Mouse (Mus musculus) gastrocnemius, adult 8-10 months (tissue): Measurements from ENCODE around the gene Lamb3. TPM values are rescaled to one million over a fixed set of nuclear protein-coding genes. Genes with fewer than 3 reads are reported as not detected.
A peak's percentile ranks its signal among the peaks of the same experiment; 100 is the strongest.

Experiments used
- DNase-seq, 2 experiments: peaks; one replicate each; pipeline ENCODE4 v3.0.0; 2022; ENCODE audit warnings: low spot score in 2 of 2
- total RNA-seq, 4 experiments: library from RNA; stranded (reverse); gene quantifications; 2 replicates each; pipeline ENCODE4 v1.2.4; 2022

Lamb3 gene
- total RNA-seq: 1 to 10 TPM; 2.1 to 5.0 (median 2.5) TPM

DNA sequence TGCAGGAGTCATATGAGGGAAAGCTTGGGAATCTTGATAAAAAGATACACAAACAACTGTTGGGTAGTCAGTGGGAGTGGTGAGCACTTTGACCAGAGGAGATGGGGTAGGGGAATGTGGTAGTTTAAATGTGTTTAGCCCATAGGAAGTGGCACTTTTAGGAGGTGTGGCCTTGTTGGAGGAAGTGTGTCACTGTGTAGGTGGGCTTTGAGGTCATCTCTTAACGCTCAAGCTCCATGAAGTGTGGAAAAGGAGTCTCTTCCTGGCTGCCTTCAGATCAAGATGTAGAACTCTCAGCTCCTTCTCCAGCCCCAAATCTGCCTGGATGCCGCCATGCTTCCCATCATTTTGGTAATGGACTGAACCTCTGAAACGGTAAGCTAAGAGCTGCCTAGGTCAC lies at the start of gene Lamb3:
Lamb3 (plus strand) TSS at position 197 of the 400 bp plus-strand sequence.
- DNase-seq: no peak

DNA sequence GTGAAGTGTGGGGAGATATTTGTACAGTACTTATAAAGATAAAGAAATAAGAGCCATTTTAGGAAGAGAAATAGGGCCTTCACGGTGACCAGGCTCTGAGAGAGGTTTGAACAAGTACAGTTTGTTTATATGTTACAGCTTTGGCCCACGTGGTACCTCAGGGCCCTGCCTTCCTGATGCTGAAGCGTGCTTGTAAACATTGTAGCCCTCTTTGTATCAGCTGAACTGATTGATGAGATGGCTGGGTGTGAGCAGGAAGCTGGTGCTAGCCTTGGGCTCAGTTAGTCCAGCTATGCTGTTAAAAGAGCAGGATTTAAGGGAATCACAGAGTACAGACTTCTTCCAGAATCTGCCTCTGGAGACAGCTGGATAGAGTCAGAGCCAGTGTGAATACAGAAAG lies 48.3 kb upstream of the Lamb3 start:
- no peak for DNase-seq

DNA sequence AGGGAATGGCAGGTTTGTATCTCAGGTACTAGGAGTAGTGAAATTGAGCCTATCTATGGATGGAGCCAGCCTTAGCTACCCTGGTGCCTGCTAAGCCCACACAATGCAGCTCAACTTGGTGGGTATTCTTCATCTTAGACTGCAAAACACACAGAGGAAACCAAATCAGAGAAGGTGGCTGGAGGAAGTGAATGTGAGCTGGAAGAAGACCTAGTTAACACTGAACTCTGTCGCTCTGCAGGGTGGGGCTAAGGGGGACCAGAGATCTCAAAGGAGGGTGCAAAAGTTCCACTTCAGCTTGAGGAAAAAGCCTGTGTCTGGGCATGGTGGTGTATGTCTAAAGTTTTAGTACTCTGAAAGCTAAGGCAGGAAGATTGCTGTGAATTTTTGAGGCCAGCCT lies 47.9 kb upstream of the Lamb3 start:
- no peak for DNase-seq

DNA sequence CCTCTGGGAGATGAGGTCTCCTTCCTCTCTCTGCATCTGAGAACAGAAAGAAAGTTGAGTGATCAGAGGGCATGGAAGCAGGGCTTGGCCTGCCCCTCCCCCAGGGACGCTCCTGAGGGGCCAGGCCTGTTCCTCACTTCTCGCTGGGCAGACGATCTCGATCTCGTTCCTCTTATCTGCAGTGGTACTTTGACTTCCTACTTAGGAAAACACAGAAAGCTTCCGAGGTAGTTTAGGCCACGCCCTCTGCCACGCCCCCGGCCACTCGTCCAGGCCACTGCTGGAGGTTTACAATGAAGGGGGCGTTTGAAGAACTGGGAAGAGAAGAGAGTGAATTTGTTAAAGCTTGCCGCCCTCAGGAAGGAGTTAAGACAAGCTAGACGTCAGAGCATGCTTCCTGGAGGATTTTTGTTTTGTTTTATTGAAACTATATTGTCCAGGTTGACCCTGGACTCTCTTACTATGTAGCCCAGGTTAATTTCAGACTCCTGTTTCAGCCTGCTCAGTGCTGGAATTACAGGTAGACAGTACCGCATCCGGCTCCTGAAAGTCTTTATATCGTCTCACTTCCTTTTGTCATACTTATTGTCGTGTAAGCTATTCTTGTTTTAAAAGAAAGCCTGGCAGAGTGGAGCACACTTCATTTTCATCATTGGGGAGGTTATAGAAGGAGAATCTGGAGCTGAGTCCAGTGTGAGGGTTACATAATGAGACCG lies 47.0 kb upstream of the Lamb3 start:
- DNase-seq: no peak

DNA sequence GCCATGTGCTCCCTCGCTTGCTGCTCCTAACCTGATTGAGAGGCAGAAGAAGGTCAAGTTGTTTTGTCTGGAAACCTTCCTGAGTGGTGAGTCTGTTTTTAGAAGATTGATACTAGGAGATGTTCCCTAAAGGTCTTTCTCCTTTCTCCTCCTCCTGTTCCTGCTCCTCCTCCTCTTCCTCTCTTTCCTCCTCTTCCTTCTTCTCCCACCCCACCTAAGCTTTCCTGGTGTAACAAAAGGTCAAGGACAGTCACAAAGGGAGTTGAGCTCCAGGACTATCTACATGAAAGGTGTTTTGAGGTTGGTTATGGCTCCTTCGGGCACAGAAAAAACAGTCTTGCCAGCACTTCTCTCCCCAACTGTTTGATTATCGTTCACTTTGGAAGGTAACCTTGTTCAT lies 39.8 kb upstream of the Lamb3 start, which contains the start of gene A130010J15Rik:
A130010J15Rik (plus strand) TSS at position 301 of the 400 bp plus-strand sequence.
- DNase-seq: no peak

DNA sequence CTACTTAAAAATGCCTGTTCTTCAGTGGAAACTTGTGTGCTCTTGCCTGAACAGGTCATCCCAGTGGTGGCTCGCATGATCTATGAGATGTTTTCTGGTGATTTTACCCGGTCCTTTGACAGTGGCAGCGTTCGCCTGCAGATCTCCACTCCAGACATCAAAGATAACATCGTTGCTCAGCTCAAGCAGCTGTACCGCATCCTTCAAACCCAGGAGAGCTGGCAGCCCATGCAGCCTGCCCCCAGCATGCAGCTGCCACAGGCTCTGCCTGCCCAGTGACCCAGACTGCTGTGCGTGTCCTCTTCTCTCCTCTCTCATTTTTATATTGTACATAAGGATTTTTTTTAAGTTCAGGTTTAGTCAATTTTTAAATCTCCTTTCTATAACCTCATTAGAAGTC lies 38.3 kb upstream of the Lamb3 start:
- no peak for DNase-seq

DNA sequence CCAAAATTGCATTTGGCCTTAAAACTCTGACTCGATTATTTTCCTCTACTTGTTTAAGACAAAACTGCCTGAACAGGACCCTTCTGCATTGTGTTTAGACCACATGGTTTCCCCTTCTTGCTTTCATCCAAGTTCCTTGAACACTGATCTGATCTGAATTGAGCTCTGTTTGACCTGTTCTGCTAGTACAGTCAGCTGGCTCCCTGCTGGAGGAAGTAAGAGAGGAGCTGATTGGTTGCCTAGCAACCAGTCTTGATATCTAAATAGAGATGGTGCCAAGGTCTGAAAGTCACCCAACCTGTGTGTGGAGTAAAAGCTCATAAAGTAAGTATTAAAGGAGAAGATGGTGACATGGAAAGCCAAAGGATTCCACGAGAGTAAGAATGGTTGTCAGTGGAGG lies 37.6 kb upstream of the Lamb3 start:
- no peak for DNase-seq

DNA sequence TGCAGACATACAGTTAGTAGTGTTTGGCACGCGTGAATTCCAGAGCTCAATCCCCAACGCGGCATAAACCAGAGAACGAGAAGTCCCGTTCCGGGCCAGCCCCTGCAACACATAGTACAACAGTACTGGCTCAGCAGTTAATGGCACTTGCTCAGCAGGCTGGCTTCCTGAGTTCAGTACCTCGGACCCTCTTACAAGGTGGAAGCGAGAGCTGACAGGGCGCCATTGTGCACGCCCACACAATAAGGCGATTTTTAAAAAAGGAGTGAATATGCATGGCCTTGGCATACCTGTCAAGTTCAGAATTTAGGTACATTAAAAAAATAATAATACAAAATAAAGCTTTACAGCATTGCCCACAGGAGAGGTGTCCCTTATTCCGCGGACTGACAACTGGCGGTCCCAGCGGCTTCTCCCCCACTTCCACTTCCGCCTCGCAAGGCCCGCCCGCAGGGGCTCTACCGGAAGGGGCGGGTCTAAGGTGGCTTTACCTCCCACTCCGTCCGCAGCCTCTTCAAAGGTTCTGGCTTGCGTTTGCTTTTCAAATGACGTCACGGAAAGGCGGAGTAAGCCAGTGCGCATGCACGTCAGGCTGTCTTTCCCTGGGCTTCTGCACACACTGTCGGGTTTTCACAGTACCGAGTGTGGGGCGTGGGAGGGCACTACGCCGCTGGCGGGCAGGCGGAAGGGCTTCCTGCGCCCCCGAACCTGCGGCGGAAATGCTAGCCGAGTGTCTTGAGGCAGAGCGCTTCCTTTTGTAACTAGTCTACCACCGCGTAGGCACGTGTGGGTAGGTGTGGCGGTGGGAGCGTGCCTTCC lies 34.3 kb upstream of the Lamb3 start:
- DNase-seq: peak; percentile 89 to 93

DNA sequence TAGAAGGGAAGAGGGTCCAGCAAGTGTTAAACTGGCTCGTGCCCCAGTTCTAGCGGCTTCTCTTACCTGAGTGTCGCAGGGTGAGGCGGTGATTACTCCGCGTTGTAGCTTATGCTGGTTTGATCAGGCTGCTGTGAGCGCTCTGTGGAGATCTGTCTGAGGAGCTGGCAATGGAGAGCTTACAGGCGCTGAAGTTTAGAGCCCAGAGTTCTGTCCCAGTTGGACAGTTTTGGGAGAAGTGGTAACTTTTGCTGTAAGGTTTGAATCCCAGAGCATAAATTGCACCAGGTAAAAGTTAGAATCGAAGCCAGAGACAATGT lies 33.7 kb upstream of the Lamb3 start:
- DNase-seq: no peak

DNA sequence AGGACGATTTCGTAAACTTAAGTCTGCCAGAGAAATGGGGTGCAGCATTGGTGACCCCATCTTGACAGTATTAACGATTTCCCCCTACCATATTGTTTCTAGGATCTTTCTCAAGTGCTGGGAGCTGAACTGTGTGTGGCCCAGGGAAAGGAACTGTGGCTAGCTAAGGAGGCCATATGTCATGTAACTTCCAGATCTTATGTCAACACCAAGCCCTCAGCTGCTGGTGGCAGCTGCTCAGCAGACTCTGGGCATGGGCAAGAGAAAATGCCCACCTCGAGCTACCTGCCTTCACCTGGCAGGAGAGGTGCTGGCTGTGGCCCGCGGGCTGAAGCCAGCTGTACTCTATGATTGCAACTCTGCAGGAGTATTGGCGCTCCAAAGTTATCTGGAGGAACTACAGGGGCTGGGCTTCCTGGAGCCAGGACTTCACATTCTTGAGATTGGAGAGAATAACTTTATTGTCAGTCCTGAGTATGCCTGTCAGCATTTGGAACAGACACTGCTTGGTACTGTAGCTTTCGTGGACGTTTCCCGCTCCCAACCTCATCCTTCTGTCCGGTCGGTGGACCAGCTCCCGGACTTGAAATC lies 33.3 kb upstream of the Lamb3 start:
- DNase-seq: no peak

DNA sequence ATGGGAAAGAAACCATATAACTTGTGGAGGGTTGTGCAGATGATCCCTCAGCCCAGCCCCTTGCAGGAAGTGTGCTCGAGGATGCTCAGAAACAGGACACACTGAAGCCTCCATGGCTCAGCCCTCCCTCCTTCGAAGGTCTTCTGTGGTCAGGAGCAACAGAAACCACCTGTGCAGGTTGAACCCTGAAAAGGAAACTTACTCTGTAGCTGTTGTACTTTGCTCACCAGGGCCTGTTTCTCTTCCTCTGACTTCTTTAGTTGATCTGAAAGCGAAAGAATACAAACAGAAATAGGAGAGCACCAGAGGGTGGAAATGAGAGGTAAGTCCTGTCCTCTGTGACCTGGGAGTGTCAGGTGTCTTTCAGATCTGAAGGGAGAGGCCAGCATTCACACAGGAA lies 26.4 kb upstream of the Lamb3 start:
- no peak for DNase-seq

DNA sequence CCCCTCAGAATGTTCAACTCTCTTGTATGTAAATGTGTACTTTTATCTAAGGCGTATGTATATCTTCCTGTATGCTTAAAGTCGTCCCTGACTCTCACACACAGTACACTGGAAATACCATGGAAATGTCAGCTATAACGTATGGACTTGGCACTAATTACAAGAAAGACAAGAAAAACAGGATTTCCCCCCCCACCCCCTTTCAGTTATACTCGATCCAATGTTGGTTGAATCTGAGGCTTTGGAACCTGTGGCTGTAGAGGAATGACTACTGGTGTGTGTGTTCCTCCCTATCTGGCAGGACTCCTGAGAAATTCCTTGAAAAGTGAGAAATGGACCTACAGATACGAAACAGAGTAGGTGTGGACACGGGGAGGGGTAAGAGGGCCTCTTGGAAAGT lies 19.2 kb upstream of the Lamb3 start:
- no peak for DNase-seq

DNA sequence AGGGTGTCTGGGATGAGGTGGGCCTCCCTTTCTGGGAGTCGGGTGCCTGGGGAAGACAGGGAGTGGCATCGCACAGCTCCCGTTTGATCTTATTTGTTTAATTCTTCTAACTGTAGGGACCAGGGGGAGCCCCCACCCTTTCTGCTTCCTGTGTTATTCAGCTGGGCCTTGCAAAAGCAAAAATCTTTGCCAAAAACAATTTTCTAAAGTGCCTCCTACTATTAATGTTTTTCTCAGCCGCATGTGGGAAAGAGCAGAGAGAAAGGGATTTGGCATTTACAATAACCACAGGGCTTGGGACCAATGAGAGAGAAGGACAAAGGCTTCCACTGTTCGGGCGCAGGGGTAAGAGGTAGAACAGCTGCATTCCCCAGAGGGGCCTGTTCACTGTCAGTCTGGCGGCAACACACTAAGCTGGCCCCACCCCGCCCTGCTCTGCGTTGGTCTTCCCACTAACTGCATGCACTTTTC lies 18.3 kb upstream of the Lamb3 start:
- peak; percentile 57 to 71 for DNase-seq

DNA sequence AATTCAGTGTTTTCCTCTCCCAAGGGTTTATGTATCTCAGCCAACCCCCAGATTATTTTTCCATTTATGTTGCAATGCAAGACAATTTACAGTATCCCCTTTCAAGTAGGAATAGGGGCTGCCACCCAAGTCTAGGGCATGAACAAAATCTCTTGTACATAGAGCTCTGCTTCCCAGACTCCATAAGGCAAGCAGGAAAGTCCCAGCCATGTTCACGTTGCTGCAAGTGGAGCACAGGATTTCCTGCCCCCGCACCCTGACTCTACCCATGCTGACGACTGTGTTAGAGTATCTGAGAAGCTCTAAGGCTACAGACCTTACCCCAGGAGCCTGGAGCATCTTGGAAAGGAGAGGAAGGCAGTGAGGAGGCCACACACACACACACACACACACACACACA lies 17.7 kb upstream of the Lamb3 start:
- no peak for DNase-seq

DNA sequence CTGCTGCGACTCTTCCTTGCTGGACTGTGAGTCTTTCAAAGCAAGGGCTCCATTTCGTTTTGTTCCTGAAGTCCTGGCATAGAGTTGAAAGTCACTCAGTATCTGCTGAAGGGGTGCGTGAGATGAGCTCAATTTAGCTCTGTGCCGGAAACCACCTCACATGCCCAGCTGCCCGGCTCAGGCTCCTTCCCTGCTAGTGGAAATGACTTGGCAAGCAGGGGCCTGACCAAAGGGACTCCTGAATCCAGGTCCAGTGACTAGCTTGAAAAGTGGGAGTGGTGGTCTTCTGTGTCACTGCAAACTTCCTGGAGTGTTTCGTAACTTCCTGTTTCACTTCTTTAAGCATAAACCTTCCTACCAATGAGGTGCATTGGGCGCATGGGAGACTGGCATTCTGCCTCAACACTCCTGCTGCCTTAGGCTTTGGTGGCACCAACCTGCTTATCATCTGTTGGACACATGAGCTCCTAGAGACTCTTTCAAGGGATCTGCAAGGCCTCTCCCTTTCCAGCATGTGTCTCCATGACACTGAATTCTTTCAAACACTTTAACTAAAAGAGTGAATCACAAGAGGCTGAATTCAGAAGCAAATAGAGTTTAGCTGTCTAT lies 15.7 kb upstream of the Lamb3 start:
- DNase-seq: no peak

DNA sequence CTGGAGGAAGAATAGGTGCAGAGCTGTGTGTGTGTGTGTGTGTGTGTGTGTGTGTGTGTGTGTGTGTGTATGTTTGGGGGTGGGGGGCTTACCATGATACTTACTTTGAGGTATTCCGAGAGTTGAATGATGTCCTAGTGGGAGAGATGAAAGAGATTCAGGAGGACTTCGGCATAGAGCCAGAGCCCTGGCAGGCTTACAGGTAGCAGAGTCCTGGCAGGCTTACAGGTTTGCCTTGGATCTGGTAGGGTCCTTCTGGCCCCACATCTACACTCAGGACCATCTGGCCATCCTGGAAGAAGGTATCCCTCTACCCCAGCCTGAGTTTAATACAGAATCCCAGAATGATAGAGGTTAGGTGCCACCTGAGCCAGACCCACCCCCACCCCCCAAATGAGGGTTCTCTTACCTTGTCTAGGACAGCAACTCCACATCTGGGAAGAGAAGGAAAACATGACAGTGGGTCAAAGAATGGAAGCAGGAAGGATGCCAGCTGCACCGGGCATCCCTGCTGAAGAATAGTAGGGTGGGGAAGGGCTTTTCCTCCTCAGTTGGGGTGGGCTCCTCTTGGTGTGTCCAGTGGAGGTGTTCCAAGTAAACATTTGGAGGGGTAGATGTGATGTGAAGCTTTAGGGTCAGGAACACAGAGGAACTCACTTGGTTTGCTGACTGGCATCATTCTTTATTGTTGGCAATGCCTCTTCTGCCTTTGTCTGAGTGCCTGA lies 12.9 kb upstream of the Lamb3 start:
- DNase-seq: no peak

DNA sequence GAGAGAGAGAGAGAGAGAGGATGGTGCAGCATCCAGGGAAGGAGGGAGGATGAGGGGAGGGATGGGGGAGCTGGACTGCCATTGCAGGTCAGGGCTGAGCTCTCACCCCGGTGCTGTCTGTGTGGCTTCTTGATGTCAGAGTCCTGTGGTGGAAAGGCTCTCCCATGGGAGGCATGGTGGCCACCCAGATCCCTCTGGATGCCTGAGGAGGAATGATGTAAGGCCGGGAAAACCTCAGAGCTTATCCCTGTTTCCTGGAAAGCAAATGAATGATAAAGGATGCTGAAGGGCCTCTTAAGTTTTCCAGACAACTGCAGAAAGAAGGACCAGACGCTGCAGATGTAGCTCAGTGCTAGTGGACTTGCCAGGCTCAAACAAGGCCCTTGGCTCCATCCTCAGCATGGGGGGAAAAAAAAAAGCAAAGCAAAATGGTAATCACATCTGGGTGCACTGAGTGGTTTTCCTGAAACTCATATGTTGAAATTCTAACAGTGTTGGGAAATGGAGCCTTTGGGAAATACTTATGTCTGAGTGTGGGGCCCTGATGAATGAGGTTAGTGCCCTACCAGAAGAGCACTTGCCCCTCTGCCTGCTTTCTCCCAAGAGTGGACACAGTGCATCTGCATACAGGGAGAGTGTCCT lies 12.2 kb upstream of the Lamb3 start:
- DNase-seq: no peak

DNA sequence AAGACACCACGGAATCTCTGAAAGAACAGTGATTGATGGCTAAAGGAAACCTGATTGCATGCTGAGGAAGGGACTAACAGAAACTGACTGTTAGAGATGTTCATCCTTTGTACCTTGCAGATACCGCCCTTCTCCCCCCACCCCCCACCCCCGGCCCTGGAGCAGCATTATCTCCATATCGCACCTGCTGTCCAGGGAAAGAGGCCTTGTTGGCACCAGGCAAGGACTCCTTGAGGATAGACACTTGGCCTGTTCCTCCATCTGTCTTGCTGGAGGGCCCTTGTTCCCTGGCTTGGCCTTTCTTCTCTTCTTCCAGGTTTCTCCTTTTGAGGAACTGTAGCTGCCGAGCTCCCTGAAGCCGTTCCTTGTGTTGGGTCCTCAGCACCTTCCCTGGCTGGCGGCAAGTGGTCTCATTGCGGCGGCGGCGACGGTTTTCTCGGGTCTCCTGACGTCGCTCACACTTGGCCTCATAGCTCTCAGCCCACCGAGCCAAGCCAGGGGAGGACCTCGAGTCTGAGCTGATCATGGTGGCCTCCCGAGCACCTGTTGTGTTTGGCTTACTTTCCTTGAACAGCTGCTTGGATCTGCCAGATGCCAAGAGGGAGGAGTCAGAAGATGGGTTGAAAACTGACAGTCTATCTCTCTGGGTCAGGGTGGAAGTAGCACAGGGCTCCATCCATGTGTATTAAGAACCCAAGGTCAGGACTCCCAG lies 9.8 kb upstream of the Lamb3 start:
- peak; percentile 18 to 41 for DNase-seq

DNA sequence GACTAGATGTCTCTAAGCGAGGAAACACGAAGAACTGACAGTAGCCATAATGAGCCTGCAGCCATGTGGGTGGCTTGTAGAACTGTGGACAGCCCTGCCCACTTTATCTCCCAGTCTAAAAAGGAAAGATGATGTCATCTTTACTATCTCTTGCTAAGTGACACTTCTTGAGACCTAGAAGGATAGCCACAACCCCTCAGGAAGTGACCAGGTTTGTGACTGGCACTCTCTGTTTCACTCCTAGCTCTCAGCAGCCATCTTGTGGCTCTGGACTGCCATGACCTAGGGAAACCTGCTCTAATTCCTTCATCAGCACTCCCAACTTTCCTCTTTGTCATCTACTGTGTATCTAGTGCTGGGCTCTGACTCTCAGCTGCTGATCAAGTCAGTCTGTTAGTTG lies 9.2 kb upstream of the Lamb3 start:
- DNase-seq: no peak
